Mouse (Mus musculus) neural tube, embryonic 10.5 days (tissue): Measurements from ENCODE around the gene Prickle2.

ENCODE experiments used
- DNase-seq: peaks from one replicate; pipeline ENCODE4 v3.0.0-alpha.2; 2017; ENCODE audit warnings: low spot score; ENCODE audit errors: extremely low spot score

The Prickle2 gene

GRCm38 (mm10) chr6:92596340-92596739 is 109.6 kb downstream of the Prickle2 start:
- DNase-seq = no peak

DNA sequence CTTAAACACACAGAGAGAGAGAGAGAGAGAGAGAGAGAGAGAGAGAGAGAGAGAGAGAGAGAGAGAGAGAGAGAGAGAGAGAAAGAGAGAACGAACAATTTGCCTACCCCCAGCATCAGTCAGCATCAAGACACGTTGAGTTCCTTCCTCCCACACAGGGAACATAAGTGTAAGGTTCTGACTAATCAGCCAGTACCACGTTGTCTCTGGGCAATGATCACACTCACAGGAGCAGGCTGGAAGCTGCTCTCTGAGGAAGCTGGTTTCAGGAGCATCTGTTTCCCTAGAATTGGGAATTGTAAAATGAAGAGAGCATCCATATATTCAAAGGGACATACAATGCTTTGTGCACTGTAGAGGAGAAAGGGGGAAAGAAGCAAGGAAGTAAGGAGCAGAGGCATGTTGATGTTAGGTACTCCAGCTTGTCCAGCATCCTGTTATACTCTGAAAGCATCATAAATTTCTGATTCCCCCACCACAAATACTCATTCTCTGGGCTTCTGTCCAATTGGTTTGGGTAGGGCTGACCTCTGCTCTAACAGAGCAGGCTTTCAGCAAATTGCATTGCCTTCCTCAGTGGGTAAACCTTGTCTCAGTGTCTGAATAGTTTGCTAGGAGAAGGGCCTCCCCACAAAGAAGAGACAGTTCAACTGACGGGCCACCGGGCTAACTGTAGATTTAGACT is 116.4 kb downstream of the Prickle2 start:
- DNase-seq = no peak

- DNase-seq = no peak
Measured at GRCm38 (mm10) chr6:92584026-92584425, 121.9 kb downstream of the Prickle2 start.

DNA sequence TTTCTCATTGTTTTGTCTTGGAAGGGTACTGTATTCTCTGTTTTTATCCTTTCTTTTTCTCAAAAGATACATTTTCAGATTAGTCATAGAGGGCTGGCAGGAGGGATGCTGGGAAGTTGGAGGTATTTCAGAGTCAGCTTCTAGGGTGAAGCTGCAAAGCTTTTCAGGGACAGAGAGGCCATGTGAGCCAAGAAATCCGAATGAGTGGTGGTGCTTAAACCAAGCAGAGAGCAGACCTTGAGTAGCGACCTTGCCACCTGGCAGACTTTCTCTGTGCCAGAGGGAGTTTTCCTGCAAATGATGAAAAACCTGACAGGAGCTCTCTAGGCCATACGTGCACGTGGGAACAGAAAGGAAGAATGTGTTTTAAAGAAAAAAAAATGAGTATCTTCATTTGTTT is 130.7 kb downstream of the Prickle2 start:
- no peak for DNase-seq

- no peak for DNase-seq
Measured at GRCm38 (mm10) chr6:92572139-92572538, 133.8 kb downstream of the Prickle2 start.

DNA sequence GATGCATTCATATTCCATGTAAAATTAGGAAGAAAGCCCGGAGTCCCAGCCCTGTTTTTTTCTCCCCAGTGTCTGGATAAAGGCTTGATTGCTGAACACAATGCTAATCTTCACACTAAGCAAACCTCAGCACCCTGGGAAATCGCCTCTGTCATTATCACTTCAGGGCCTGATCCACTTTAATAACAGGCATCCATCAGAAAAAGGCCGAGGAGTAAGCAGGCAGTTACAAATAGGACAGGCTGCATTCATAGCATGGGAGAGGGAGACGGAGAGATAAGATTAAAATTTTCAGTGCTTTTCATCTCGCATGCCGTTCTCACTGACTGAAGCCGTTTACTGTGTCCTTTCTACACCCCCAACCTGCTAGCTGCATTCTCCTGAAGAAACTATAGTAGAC is 135.9 kb downstream of the Prickle2 start:
- no peak for DNase-seq

DNA sequence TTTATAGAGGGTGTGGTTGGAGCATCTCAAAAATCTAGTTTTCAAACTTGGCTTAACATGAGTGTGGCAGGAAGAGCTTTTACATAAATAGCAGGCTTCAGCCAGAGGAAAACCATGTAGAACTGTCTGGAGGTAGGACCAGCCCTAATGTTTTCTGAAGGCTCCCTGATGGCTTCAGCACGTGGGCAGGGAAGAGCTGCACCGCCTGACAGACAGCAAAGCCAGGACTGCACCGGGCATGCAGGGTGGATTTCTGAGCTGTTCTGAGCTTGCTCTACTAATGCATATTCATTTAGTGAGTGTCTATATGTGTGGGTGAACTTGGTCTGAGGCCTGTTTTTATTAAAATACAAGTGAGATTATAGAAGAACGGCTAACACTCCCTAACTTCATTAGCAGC is 136.7 kb downstream of the Prickle2 start:
- DNase-seq = no peak

DNA sequence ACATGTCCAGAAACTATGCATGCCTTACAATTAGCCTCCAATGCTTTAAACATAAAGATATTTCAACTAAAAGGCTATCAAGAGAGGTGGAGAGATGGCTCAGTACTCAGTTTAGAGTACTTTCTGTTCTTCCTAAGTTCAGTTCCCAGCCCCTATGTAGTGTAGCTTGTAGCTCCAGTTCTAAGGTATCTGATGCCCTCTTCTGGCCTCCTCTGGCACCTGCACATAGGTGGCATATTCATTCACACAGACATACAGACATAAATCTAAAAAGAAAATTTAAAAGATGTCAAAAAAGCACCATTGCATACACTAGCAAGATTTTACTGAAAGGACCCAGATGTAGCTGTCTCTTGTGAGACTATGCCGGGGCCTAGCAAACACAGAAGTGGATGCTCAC is 146.7 kb downstream of the Prickle2 start:
- no peak for DNase-seq

GRCm38 (mm10) chr6:92555675-92556074 is 150.3 kb downstream of the Prickle2 start:
- DNase-seq = no peak

DNA sequence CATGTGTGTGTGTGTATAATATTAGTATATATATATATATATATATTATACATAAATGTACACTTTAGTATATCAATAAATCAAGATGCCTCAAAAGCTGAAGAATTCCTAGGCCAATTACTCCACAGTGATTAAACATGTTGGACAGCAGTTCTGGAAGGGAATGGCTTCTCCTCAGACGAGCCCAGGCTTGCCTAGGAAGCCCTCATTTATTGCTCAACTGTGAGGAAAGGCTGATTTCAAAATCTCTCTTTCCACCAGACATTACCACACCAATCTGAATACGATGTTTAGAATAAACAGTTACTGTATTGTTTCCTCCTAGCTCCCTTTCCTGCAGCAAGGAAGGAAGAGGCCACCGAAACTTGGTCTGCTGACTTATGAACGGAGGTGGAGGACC is 152.9 kb downstream of the Prickle2 start:
- no peak for DNase-seq

DNA sequence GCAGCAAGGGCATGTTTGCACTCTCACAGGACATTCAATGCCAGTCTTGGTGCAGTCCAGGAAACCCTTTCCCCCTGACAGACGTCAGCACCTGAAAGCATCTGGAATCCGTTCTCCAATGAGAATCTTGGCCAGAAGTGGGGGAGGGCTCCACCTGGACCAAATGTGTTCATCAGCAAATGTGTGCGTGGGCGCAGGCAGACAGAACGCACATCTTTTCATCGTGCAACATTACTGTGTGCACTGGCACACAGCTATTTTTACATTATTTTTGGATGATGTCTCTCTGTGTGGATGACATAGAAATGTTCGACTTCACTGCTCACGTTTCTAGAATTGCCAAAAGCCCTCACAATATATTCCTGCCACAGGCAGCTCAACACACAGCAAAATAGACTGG is 156.7 kb downstream of the Prickle2 start:
- no peak for DNase-seq

- no peak for DNase-seq
Measured at GRCm38 (mm10) chr6:92545204-92545603, 160.8 kb downstream of the Prickle2 start.

GRCm38 (mm10) chr6:92543825-92544224 is 162.1 kb downstream of the Prickle2 start:
- no peak for DNase-seq

GRCm38 (mm10) chr6:92542402-92543101 is 163.4 kb downstream of the Prickle2 start:
- DNase-seq = no peak

DNA sequence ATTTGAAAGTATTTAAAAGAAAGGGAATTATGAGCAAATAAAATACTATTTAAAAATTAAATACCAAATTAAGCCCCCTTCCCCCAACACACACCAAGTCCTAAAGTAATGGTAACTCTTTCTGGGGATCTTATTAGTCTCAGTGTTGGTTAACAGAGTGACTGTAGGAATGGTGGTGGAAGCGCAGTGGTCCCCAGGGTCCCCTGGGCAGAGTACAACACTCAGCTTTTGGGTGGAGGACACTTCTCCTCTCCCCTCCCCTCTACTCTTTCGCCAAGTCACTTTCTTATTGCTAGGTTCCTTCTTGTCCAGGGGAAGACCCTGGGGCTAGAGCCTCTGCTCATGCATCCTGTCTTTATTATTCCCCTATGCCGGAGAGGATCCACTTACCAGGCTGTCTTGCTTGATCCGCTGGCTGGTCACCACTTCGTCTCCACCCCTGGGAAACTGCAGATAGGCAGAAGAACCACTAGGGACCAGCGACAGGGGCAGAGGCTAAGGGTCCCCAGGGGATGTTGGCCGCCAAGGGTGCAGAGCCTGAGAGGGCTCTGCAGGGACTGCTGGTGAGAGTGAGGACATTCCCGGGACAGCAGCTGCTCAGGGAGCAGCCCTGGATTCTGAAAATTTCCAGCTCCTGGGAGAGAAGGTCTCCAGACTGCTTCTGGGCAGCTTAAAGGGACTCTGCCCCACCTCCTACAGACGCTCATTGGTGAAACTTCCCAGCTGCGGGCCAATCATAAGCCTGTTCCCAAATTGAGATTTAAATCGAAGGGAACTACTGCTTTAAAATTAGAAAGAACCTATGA is 171.5 kb downstream of the Prickle2 start:
- DNase-seq = peak; percentile 55

- DNase-seq = no peak
Measured at GRCm38 (mm10) chr6:92533306-92534063, 172.5 kb downstream of the Prickle2 start.

DNA sequence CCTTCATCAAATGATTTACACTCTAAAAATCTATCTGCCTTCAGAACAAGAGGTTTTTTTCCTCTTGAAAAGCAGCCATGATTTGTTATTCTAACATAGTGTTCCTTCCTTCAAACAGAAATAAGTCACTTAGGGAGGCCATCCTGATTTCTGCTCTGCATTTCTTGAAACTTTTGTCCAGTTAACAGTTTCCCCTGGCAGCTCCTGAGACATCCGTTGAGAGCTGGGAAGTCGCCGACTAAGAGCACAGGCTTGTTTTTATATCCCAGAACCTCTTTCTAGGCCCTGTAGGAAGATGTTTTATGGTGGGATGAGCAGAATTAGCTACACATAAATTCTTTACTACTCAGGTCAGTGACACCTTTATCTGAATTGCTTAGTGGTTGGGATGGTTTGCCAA is 173.1 kb downstream of the Prickle2 start:
- DNase-seq = no peak

DNA sequence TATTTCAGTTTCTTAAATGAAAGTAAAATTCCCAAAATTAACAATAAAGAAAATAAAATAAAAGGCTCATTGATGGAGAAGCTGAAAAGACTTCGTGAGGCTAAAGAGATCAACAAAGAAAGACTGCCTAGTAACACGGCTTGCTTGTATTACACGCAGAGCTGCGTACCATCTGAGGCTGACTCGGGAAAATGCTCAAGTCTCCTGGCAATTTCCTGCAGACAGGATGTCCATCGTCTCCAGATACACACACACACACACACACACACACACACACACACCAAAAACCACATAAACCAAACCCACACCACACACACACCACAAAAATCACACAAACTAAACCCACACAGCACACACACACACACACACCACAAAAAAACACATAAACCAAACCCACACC is 173.6 kb downstream of the Prickle2 start:
- no peak for DNase-seq

DNA sequence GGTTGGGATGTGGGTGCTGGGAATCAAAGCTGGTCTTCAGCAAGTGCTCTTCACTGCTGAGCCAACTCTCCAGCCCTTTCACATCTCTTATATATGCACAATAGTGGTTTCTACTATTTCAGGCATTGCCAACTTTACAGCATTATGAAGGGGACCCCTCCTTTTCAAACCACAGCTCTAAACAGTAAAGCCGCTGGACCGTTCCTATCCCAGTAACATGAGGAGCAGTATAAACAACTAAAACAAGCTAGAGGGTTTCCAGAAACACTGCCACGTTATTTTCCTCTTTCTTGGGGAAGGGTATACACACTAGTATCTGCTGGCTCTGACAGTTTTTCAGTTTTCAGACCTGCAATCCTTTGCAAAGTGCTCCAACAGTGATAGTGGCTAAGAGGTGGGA is 179.7 kb downstream of the Prickle2 start:
- DNase-seq = no peak

- DNase-seq = no peak
Measured at GRCm38 (mm10) chr6:92525646-92526045, 180.3 kb downstream of the Prickle2 start.

- DNase-seq = no peak
Measured at GRCm38 (mm10) chr6:92521526-92522075, 184.4 kb downstream of the Prickle2 start.
